Mouse (Mus musculus) hindbrain, postnatal 0 days (tissue): ENCODE measurements around the gene Gm10647. TPM values are rescaled to one million over a fixed set of nuclear protein-coding genes. Genes with fewer than 3 reads are reported as not detected.
A peak's percentile ranks its signal among the peaks of the same experiment; 100 is the strongest.

Experiments
- ATAC-seq: fragments of 200-750 bp; cut with Nextera tagmentation; 2 replicates; pipeline ENCODE4 v1.8.0; 2017; ENCODE audit warnings: mild to moderate bottlenecking, moderate TSS enrichment, moderate library complexity
- DNase-seq: peaks from one replicate; pipeline ENCODE4 v3.0.0-alpha.2; 2015; ENCODE audit warnings: low spot score
- H3K27ac ChIP-seq: fragments of 300-500 bp; sonication (generic); 2 replicates; pipeline ENCODE4 v1.5.1; 2014; ENCODE audit warnings: mild to moderate bottlenecking
- H3K27me3 ChIP-seq: fragments of 300-500 bp; sonication (generic); 2 replicates; pipeline ENCODE4 v1.6.1; 2014; ENCODE audit warnings: low read length, mixed read lengths; ENCODE audit not compliant: insufficient read depth
- H3K36me3 ChIP-seq: fragments of 300-500 bp; sonication (generic); 2 replicates; pipeline ENCODE4 v1.6.1; 2014; ENCODE audit warnings: low read length, mixed read lengths; ENCODE audit not compliant: insufficient read depth
- H3K4me1 ChIP-seq: fragments of 300-500 bp; sonication (generic); 2 replicates; pipeline ENCODE4 v1.6.1; 2014; ENCODE audit warnings: antibody characterized with exemption, low read length, mixed read lengths; ENCODE audit not compliant: insufficient read depth
- H3K4me2 ChIP-seq: fragments of 300-500 bp; sonication (generic); 2 replicates; pipeline ENCODE4 v1.6.1; 2014; ENCODE audit warnings: low read depth, mild to moderate bottlenecking, low read length, moderate library complexity, mixed read lengths
- H3K4me3 ChIP-seq: fragments of 300-500 bp; sonication (generic); 2 replicates; pipeline ENCODE4 v1.5.1; 2014; ENCODE audit warnings: low read length
- H3K9ac ChIP-seq: fragments of 300-500 bp; sonication (generic); replicated peaks from 2 replicates; pipeline ENCODE4 v1.6.1; 2014; ENCODE audit warnings: mild to moderate bottlenecking, low read length, moderate library complexity, mixed read lengths
- H3K9me3 ChIP-seq: fragments of 300-500 bp; sonication (generic); 2 replicates; pipeline ENCODE4 v1.6.1; 2016; ENCODE audit warnings: low read length, mixed read lengths
- CTCF ChIP-seq: IDR thresholded peaks from 2 replicates; pipeline ENCODE4 v1.5.1; 2016; ENCODE audit warnings: antibody characterized with exemption, control low read depth, low read depth
- WGBS: fragments of 180-500 bp; shearing (Covaris S2); extraction: QIAGEN DNeasy Blood & Tissue Kit; methylation state at CpG from one replicate; pipeline ENCODE4 v1.1.7; 2014; 5-methylcytosine and 5-hydroxymethylcytosine counted together
- polyA plus RNA-seq: library from polyadenylated mRNA; unstranded; fragments of >200 nt; fragmentation: Nextera tagmentation; extraction: Ambion mirVana; gene quantifications from 2 replicates; pipeline ENCODE4 v1.2.1, GENCODE M21; 2015
- total RNA-seq: library from RNA; depleted of rRNA; stranded (reverse); fragments of >200 nt; gene quantifications from 2 replicates; pipeline ENCODE4 v1.2.3, GENCODE M21; 2014; rRNA removed

The Gm10647 gene
- total RNA-seq (0.29 and 0.99 TPM in 2 replicates), polyA plus RNA-seq (0.45 and 0.55 TPM in 2 replicates)

DNA sequence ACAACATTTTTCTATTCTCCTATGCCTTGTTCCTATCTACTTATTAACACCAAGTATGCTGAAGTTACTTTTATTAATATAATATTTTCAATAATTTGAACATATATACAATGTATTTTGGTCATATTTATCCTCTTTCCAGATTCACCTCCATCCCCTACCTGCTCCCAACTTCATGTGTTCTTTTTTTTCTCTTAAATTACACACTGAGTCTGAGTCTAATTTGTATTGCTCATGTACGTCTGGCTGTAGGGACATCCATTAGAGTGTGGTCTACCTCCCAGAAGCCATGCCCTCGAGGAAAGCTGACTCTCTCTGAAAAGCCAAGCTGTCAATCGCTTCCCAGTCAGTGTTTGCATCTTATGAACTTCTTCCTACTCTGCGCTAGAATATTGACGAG is at the start of gene Gm10647:
TSS of gene Gm10647 (plus strand) at position 301 of the 400 bp plus-strand sequence.
- no peak for TF ChIP-seq CTCF
- peak within 1 kb of the TSS; percentile 79 for H3K4me3 ChIP-seq

DNA sequence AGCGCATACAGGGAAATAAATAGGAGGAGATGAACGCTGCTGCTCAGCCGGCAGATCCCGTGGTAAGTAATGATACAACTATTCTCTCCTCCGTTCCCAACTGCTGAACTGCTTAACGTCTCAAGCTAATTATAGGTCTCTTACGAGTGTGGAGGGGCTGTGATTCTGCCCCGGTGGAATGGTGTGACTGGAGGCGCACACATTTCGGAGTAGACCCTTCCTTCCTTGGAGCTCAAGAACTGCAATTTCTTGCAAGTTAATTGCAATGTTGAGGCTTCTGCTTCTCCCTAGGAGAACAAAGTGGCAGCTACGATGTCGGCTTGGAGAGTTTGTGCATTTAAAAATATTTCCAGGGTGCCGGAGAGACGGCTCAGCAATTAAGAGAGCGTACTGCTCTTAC is 48.4 kb upstream of the Gm10647 start:
- TF ChIP-seq CTCF = no peak
- H3K27me3 ChIP-seq = no peaks in the 10 kb centered on the region
- no peak overlapping the region for H3K4me3 ChIP-seq
- ATAC-seq (no peak), DNase-seq (no peak)
- no peaks in the 10 kb centered on the region for H3K36me3 ChIP-seq
- no peak overlapping the region for H3K27ac ChIP-seq
- H3K4me2 ChIP-seq = no peak overlapping the region
- H3K9me3 ChIP-seq = no peaks in the 10 kb centered on the region
- 73% methylated on average over 15 of the region's 15 CpGs for WGBS
- H3K4me1 ChIP-seq = no peaks in the 10 kb centered on the region
- no peak overlapping the region for H3K9ac ChIP-seq

More for the DNA sequence above, at the start of gene Gm10647:
- WGBS = 75% methylated on average over 5 of the region's 5 CpGs
- Histone ChIP-seq H3K27me3 (no peaks in the 10 kb centered on the region), H3K27ac (peak within 1 kb of the TSS; percentile 89), H3K4me2 (peak within 1 kb of the TSS; percentile 64), H3K9me3 (no peaks in the 10 kb centered on the region), H3K36me3 (no peaks in the 10 kb centered on the region), H3K9ac (peak within 1 kb of the TSS; percentile 71), H3K4me1 (no peaks in the 10 kb centered on the region)
- ATAC-seq = no peak
- no peak for DNase-seq

DNA sequence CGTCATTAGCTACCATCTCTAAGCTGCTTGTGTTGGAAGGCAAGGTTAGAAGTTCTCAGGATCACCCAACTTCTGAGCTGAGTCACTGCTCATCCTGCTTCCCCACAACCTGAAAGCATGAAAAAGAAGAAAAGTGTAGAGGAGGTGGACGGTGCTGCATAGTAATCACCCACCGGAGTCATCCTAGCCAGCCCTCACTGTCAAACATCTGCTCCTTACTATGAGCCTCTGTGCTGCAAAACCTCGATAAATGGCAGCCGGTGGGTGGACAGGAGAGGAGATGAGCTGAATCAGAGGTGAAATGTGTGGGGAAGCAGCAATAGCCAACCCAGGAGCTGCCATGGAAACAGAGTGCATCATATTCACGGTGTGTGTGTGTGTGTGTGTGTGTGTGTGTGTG is 44.0 kb upstream of the Gm10647 start:
- no peak for TF ChIP-seq CTCF
- H3K9me3 ChIP-seq = no peaks in the 10 kb centered on the region
- no peak overlapping the region for H3K27ac ChIP-seq
- no peak overlapping the region for H3K9ac ChIP-seq
- H3K4me3 ChIP-seq = no peak overlapping the region
- DNase-seq (no peak), ATAC-seq (no peak)
- WGBS = 63% methylated on average over 6 of the region's 6 CpGs
- H3K4me1 ChIP-seq = no peaks in the 10 kb centered on the region
- no peaks in the 10 kb centered on the region for H3K36me3 ChIP-seq
- no peak overlapping the region for H3K4me2 ChIP-seq
- H3K27me3 ChIP-seq = no peaks in the 10 kb centered on the region

GRCm38 (mm10) chr9:66760991-66761390 is 35.8 kb upstream of the Gm10647 start:
- no peak overlapping the region for H3K27ac ChIP-seq
- H3K9me3 ChIP-seq = no peaks in the 10 kb centered on the region
- no peak for ATAC-seq
- DNase-seq = no peak
- 70% methylated on average over 1 of the region's 1 CpGs for WGBS
- no peak overlapping the region for H3K9ac ChIP-seq
- no peaks in the 10 kb centered on the region for H3K36me3 ChIP-seq
- H3K4me3 ChIP-seq = no peak overlapping the region
- no peak overlapping the region for H3K4me2 ChIP-seq
- no peaks in the 10 kb centered on the region for H3K27me3 ChIP-seq
- no peaks in the 10 kb centered on the region for H3K4me1 ChIP-seq
- TF ChIP-seq CTCF = no peak

- no peak for ATAC-seq
- no peak for TF ChIP-seq CTCF
Observed at GRCm38 (mm10) chr9:66768721-66769120, 28.1 kb upstream of the Gm10647 start.

DNA sequence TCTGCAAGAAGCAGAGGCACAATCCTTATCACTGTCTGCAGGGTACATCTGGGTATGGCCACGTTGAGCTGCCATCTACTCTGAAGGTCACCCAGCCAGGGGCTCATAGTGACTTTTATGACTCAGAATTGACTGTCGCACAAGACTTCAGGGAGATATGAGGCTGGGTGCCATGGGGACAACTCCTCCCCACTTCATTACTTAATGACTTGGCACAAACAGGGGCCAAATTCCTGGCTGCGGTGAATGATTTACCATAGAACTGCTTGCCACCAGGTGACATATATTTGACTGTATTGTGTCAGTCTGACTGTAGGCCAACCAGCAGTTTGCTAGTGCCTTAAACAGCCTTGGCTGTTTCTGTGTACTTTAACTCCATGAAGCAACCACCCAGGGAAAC is 27.6 kb upstream of the Gm10647 start:
- Histone ChIP-seq H3K27ac (no peak overlapping the region), H3K4me1 (no peaks in the 10 kb centered on the region), H3K9me3 (no peaks in the 10 kb centered on the region), H3K36me3 (no peaks in the 10 kb centered on the region), H3K4me2 (no peak overlapping the region), H3K9ac (no peak overlapping the region), H3K27me3 (no peaks in the 10 kb centered on the region), H3K4me3 (no peak overlapping the region)
- WGBS = 62% methylated on average over 3 of the region's 3 CpGs
- no peak for ATAC-seq
- DNase-seq = no peak
- no peak for TF ChIP-seq CTCF

More at GRCm38 (mm10) chr9:66768721-66769120, 28.1 kb upstream of the Gm10647 start:
- H3K9ac ChIP-seq = no peak overlapping the region
- no peak overlapping the region for H3K4me3 ChIP-seq
- 100% methylated on average over 1 of the region's 1 CpGs for WGBS
- no peak overlapping the region for H3K27ac ChIP-seq
- H3K27me3 ChIP-seq = no peaks in the 10 kb centered on the region
- no peaks in the 10 kb centered on the region for H3K9me3 ChIP-seq
- H3K4me1 ChIP-seq = no peaks in the 10 kb centered on the region
- H3K4me2 ChIP-seq = no peak overlapping the region
- H3K36me3 ChIP-seq = no peaks in the 10 kb centered on the region
- no peak for DNase-seq

- no peak overlapping the region for H3K4me3 ChIP-seq
- no peak for ATAC-seq
Observed at GRCm38 (mm10) chr9:66770701-66771100, 26.1 kb upstream of the Gm10647 start.

More at GRCm38 (mm10) chr9:66770701-66771100, 26.1 kb upstream of the Gm10647 start:
- Histone ChIP-seq H3K4me2 (no peak overlapping the region), H3K27ac (no peak overlapping the region), H3K9me3 (no peaks in the 10 kb centered on the region), H3K27me3 (no peaks in the 10 kb centered on the region), H3K36me3 (no peaks in the 10 kb centered on the region), H3K4me1 (no peaks in the 10 kb centered on the region), H3K9ac (no peak overlapping the region)
- TF ChIP-seq CTCF = no peak
- no peak for DNase-seq
